Mouse (Mus musculus) megakaryocyte, embryonic 14.5 days (primary cell): Measurements from ENCODE around the gene Il4i1. TPM values are rescaled to one million over a fixed set of nuclear protein-coding genes. Genes with fewer than 3 reads are reported as not detected.

Source experiments
- H3K27me3 ChIP-seq: replicated peaks from 2 replicates; pipeline ENCODE3; 2012; ENCODE audit warnings: inconsistent platforms
- H3K36me3 ChIP-seq: replicated peaks from 2 replicates; pipeline ENCODE3; 2012; ENCODE audit warnings: low read length, inconsistent platforms, mixed read lengths
- H3K4me1 ChIP-seq: 2 replicates; pipeline ENCODE4 v1.6.1; 2012; ENCODE audit warnings: inconsistent platforms
- H3K4me3 ChIP-seq: replicated peaks from 2 replicates; pipeline ENCODE3; 2012; ENCODE audit warnings: moderate library complexity, mild to moderate bottlenecking, inconsistent platforms
- H3K9me3 ChIP-seq: 2 replicates; pipeline ENCODE4 v1.6.1; 2012; ENCODE audit warnings: inconsistent platforms
- FLI1 ChIP-seq: IDR thresholded peaks from 2 replicates; pipeline ENCODE4 v1.6.1; 2012; ENCODE audit warnings: low read length, inconsistent platforms, mixed read lengths
- GATA1 ChIP-seq: IDR thresholded peaks from 3 replicates; pipeline ENCODE4 v1.6.1; 2012; ENCODE audit warnings: mixed read lengths, low read length, inconsistent platforms, borderline replicate concordance
- polyA plus RNA-seq: library from polyadenylated mRNA; stranded (reverse); fragments of >175 nt; gene quantifications from 2 replicates; pipeline ENCODE4 v1.2.3, GENCODE M21; 2012; ENCODE audit warnings: low replicate concordance; ENCODE audit not compliant: insufficient read depth

Gene Il4i1
- polyA plus RNA-seq, 1 experiment, result 3.0 TPM

GRCm38 (mm10) chr7:44846804-44847203 lies 30.6 kb downstream of the Il4i1 start:
- peaks cover 65% of the 10 kb centered on the region for H3K36me3 ChIP-seq
- H3K4me3 ChIP-seq, result peak overlapping the region; percentile 69
- no peaks in the 10 kb centered on the region for H3K9me3 ChIP-seq
- H3K4me1 ChIP-seq, result peaks cover 72% of the 10 kb centered on the region
- no peak for TF ChIP-seq GATA1
- no peak for TF ChIP-seq FLI1
- no peaks in the 10 kb centered on the region for H3K27me3 ChIP-seq

GRCm38 (mm10) chr7:44847772-44848171 lies 31.6 kb downstream of the Il4i1 start:
- peak overlapping the region; percentile 100 for H3K4me3 ChIP-seq
- TF ChIP-seq GATA1, result no peak
- no peak for TF ChIP-seq FLI1
- peaks cover 65% of the 10 kb centered on the region for H3K36me3 ChIP-seq
- H3K4me1 ChIP-seq, result peaks cover 72% of the 10 kb centered on the region
- H3K9me3 ChIP-seq, result no peaks in the 10 kb centered on the region
- no peaks in the 10 kb centered on the region for H3K27me3 ChIP-seq

GRCm38 (mm10) chr7:44848561-44849415 lies 32.6 kb downstream of the Il4i1 start, which contains the start of the genes Akt1s1 and Tbc1d17:
Gene Akt1s1, plus strand, starts transcription at chr7:44848991.
Gene Tbc1d17, minus strand, starts transcription at chr7:44849079.
- Histone ChIP-seq H3K4me1 (peaks cover 72% of the 10 kb centered on the region), H3K36me3 (peaks cover 64% of the 10 kb centered on the region), H3K4me3 (peak within 1 kb of the TSS; percentile 100), H3K9me3 (no peaks in the 10 kb centered on the region), H3K27me3 (no peaks in the 10 kb centered on the region)
- TF ChIP-seq GATA1, result no peak
- no peak for TF ChIP-seq FLI1

- peaks cover 58% of the 10 kb centered on the region for H3K36me3 ChIP-seq
- peak overlapping the region; percentile 100 for H3K4me3 ChIP-seq
- H3K4me1 ChIP-seq, result peaks cover 69% of the 10 kb centered on the region
- TF ChIP-seq GATA1 (no peak), FLI1 (no peak)
- no peaks in the 10 kb centered on the region for H3K9me3 ChIP-seq
- H3K27me3 ChIP-seq, result no peaks in the 10 kb centered on the region
Observed at GRCm38 (mm10) chr7:44849416-44850111, 33.4 kb downstream of the Il4i1 start.

GRCm38 (mm10) chr7:44850146-44850545 lies 34.0 kb downstream of the Il4i1 start:
- peak overlapping the region; percentile 100 for H3K4me3 ChIP-seq
- TF ChIP-seq FLI1, result no peak; the same call in 1 of the 2 replicates
- H3K9me3 ChIP-seq, result no peaks in the 10 kb centered on the region
- H3K27me3 ChIP-seq, result no peaks in the 10 kb centered on the region
- H3K4me1 ChIP-seq, result peaks cover 69% of the 10 kb centered on the region
- peaks cover 53% of the 10 kb centered on the region for H3K36me3 ChIP-seq

- H3K9me3 ChIP-seq, result no peaks in the 10 kb centered on the region
- TF ChIP-seq FLI1 (no peak), GATA1 (no peak)
- peaks cover 69% of the 10 kb centered on the region for H3K4me1 ChIP-seq
- H3K4me3 ChIP-seq, result peak overlapping the region; percentile 100
- no peaks in the 10 kb centered on the region for H3K27me3 ChIP-seq
- H3K36me3 ChIP-seq, result peaks cover 44% of the 10 kb centered on the region
Observed at GRCm38 (mm10) chr7:44850789-44851624, 34.8 kb downstream of the Il4i1 start.

GRCm38 (mm10) chr7:44851625-44852234 lies 35.5 kb downstream of the Il4i1 start:
- H3K36me3 ChIP-seq, result peaks cover 37% of the 10 kb centered on the region
- no peaks in the 10 kb centered on the region for H3K9me3 ChIP-seq
- peak overlapping the region; percentile 100 for H3K4me3 ChIP-seq
- H3K4me1 ChIP-seq, result peaks cover 71% of the 10 kb centered on the region
- H3K27me3 ChIP-seq, result no peaks in the 10 kb centered on the region
- TF ChIP-seq GATA1 (no peak), FLI1 (no peak)

- TF ChIP-seq GATA1 (no peak), FLI1 (no peak)
- H3K27me3 ChIP-seq, result no peaks in the 10 kb centered on the region
- no peaks in the 10 kb centered on the region for H3K9me3 ChIP-seq
- H3K4me3 ChIP-seq, result peak overlapping the region; percentile 98
- peaks cover 31% of the 10 kb centered on the region for H3K36me3 ChIP-seq
- H3K4me1 ChIP-seq, result peaks cover 69% of the 10 kb centered on the region
Observed at GRCm38 (mm10) chr7:44852259-44853027, 36.3 kb downstream of the Il4i1 start.
